Mouse (Mus musculus): ENCODE measurements around the gene Sfr1.

DNA sequence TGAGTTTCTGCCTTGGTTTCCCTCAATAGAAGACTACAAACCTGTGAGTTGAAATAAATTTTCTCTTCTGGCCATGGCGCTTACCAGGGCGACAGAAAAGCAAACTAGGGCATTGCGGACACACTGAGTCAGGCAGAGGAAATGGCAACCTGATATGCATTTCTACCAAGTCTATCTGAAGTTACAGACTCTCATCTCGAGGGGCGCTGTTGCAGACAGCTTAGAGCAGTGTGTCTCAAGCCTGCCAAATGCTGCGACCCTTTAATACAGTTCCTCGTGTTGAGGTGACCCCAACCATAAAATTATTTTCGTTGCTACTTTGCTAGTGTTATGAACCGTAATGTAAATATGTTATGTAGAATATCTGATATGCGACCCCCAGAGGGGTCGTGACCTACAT is 49.5 kb downstream of the Sfr1 start:
- TF ChIP-seq POLR2A (IDR thresholded peaks at IDR 0.05; ENCODE audit: low read depth, low read length) (no peak), ZC3H11A (IDR thresholded peaks at IDR 0.05; ENCODE audit: low read depth, low read length) (no peak), CTCF (conservative IDR thresholded peaks at IDR 0.05 in 1 of 2, IDR thresholded peaks at IDR 0.05 in 1 of 2; ENCODE audit: low read depth in 2 of 2, low read length in 2 of 2) (peak in 1 of 2 experiments; percentile 52; a peak in 2 of 4 replicates)
